Mouse (Mus musculus) G1E-ER4 (cell line): Measurements from ENCODE around the gene C1qtnf1. TPM values are rescaled to one million over a fixed set of nuclear protein-coding genes. Genes with fewer than 3 reads are reported as not detected.

Source experiments
- GATA1 ChIP-seq: IDR thresholded peaks from one replicate; pipeline ENCODE4 v1.8.0; 2012; ENCODE audit warnings: low read length, inconsistent platforms
- polyA plus RNA-seq: library from polyadenylated mRNA; stranded (reverse); fragments of >175 nt; gene quantifications from 2 replicates; pipeline ENCODE4 v1.2.3, GENCODE M21; 2012

Gene C1qtnf1
- polyA plus RNA-seq, 1 experiment = not detected

DNA sequence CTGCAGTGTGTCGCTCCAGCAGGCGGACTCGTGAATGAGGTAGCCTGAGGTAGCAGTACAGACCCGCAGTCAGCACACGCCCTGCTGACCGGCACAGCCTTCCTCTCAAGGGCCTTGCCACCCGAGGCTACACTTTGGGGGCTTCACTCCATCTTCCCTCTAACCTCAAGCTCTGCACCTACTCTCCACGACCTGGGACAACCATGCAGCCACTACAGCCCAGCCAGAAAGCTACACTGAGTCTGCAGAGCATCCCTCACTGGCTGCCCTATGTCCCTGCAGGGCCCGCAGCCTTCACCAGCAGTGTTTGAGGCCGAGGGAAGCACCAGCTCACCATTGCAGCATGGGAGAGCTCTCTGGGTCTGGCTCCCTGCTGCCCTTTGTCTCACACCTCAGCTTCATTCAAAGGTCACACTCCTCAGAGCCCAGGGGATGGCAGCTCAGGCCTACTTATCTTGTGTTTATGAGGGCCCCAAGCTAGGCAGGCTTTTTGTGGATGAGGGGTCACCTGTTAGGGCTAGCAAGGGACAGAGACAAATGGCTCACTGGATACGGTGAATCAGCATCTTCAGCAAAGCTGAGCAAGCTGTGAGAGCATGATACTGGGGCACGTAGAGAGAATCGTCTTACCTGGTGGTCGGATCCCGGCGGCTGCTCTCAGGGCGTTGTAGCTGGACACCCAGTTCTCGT, 19.8 kb upstream of the C1qtnf1 start:
- TF ChIP-seq GATA1 = no peak

- no peak for TF ChIP-seq GATA1
Observed at GRCm38 (mm10) chr11:118409106-118410072, 18.6 kb upstream of the C1qtnf1 start.

DNA sequence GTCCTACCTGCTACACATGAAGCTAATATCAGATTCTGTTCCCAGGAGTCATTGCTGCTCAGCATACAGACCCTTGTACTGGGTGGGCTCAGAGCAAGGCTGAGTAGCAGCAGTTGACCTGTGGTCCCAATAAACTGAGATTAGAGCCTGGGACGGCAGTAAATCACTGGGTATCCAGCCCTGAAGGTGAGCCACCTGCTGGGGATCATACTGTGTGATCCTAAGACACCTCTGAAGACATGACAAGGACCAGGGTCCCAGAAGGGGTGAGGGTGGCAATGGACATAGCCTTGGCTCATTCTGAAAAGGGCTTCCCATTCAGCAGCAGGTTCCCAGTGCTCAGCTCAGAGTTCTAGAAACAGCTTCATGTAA, 17.9 kb upstream of the C1qtnf1 start:
- TF ChIP-seq GATA1 = no peak

DNA sequence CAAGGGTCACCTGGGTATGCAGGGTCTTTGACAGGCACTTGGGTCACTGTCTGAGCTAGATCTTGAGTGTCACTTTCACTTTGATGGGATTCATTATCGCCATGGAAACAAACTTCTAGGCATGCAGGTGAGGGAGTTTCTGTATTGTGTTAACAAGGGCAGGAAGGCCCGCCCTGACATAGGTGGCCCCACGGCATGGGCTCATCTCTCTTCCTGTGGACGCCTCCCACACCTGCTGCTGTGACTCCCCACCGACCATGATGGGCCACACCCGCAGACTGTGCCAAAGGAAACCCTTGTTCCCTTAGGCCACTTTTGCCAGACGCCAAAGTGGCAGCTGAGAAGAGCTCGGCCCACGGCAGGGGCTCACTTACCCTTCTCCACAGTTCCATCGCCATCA, 17.5 kb upstream of the C1qtnf1 start:
- TF ChIP-seq GATA1 = no peak

DNA sequence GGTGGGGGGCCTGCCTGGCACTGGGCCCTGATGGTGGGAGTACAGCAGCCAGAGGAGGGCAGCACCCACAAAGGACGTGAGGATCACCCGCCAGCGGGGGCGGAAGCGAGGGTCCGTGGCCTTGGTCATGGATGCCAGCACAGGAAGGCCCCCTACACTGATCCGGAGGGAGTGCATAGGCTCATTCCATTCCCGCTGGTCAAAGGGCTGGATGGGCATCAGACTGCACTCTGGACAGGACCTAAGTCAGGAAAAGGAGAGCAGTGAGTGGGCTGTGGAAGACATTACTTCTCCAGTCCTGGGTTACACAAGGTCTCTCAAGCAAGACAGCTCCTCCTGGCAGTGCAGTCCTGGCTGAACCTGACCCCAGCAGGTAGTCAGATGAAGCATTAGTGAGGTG, 16.7 kb upstream of the C1qtnf1 start:
- TF ChIP-seq GATA1 = no peak

DNA sequence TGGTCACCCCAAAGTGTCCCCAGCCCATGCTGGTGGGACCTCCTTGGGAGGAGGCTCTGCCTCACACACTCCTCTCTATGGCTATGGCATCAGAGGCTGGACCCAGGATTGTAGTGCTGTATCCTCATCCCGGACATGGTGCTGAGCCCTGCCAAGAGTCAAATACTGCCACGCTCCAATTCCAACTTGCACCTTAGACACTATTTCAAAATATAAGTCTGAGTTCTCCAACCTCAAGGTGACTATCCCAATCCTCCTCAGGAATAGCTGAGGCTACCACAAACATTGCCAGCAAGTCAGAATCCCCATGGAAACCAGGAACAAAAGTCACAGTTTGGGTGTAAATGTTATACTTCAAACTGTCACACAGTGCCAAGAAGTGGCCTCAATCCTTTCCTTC, 15.4 kb upstream of the C1qtnf1 start:
- TF ChIP-seq GATA1 = no peak

DNA sequence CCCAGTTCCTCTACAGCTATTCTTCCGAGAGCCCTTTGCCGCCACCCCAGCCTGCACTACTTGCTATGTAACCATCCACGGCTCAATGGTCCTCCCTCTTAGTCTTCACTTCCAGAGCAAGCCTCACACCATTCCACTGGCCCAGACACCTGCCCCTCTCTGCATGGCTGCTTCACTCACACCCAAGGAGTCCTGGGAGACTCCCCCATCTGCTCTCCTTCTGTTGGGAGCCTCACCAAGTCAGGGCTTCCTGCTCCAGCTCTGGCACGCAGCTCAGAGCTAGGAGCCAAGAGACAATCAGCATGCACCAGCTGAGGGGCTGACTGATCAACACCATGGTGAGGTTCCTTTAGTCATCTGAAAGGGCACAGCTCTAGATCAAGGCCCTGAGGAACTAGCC, 14.9 kb upstream of the C1qtnf1 start:
- TF ChIP-seq GATA1 = no peak

DNA sequence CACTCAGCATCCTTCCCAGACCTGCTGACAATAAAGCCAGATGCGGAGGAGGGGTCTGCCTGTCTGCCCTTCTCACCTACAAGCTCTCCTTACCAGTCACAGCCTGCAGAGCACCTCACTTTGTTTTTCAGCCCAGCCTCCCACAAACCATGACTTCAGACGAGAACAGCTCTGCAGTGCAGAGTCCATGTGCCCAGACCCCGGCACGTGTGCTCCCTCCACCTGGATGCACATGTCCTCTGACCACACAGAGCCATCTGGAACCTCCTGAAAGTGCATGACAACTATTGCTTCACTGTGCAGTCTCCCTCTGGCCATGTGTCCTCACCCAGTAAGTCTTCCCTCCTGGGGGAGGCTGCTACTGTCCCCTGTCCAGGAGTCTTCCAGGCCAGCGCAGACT, 13.7 kb upstream of the C1qtnf1 start:
- no peak for TF ChIP-seq GATA1

DNA sequence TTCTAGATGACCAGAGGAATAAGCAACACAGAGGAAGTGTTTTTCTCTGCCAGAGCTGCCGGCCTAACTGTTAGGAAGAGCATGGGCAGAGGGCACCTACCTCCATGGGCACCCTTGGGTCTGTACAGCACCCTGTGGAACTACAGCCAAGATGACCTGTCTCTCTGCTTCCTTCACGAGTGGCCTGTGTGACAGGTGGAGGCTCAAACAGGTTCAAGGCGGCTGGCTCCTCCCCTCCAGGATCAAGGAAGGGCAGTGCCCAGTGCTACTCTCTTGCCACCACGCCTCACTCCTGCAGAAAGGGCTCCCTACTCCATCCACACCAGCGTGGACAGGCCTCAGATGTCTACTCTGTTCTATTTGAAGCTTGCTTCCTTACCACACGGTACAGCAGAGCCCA, 12.4 kb upstream of the C1qtnf1 start:
- TF ChIP-seq GATA1 = no peak

GRCm38 (mm10) chr11:118416046-118416445, 12.0 kb upstream of the C1qtnf1 start:
- TF ChIP-seq GATA1 = no peak

DNA sequence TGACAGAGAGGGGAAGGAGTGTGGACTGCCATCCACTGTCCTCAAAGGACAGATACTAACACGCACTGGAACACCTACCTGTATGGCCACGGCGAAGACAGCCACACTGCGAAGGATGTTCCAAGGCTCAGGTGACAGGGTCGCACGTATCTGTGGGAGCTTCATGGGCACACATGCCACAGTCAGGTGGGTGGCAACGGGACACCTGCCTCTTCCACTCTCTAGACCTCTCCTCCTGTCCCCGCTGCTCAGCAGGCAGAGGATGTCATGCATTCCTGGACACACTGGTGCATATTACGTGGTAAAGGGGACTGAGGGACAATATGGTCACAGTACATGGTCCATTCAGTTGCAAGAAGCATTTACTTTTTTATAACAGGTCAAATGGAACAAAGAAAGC, 10.5 kb upstream of the C1qtnf1 start:
- no peak for TF ChIP-seq GATA1

- TF ChIP-seq GATA1 = no peak
Observed at GRCm38 (mm10) chr11:118418442-118418833, 9.6 kb upstream of the C1qtnf1 start.

- no peak for TF ChIP-seq GATA1
Observed at GRCm38 (mm10) chr11:118418834-118419504, 9.0 kb upstream of the C1qtnf1 start, which contains the start of gene Cant1. TSS of gene Cant1 (minus strand) at chr11:118419086.

DNA sequence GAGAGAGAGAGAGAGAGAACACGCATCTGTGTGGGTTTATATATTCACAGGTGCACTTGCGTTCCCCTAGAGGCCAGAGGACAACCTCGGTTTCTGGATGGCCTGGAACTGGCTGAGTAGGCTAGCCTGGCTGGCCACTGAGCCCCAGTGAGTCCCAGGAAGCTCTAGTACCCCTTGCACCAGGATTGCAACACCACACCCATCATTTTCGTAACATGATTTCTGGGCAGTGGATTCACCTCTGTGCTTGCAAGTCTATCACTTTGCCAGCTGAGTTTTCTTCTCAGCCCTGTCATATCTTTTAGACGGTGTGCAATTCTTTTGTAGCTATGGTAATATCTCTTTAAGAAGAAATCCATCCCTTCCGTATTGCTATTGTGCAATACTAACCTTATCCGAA, 7.7 kb upstream of the C1qtnf1 start:
- TF ChIP-seq GATA1 = no peak

GRCm38 (mm10) chr11:118423266-118423971, 4.6 kb upstream of the C1qtnf1 start:
- TF ChIP-seq GATA1 = no peak
